Mouse (Mus musculus) left cerebral cortex, adult 9 months (tissue): ENCODE results near the gene Dapl1.
A peak's percentile ranks its signal among the peaks of the same experiment; 100 is the strongest.

ENCODE experiments used
- DNase-seq, 2 experiments: peaks; one replicate each; pipeline ENCODE4 v3.0.0; 2022; ENCODE audit warnings: low spot score in 2 of 2

Gene Dapl1

GRCm38 (mm10) chr2:59533971-59534748 lies 49.7 kb downstream of the Dapl1 start:
- DNase-seq = peak in 1 of 2 experiments; percentile 32

- no peak for DNase-seq
These were observed 52.5 kb downstream of the Dapl1 start for GRCm38 (mm10) chr2:59536958-59537357.

- no peak for DNase-seq
These were observed 53.6 kb downstream of the Dapl1 start for GRCm38 (mm10) chr2:59538031-59538430.

GRCm38 (mm10) chr2:59539796-59540195 lies 55.3 kb downstream of the Dapl1 start:
- DNase-seq = no peak

- peak; percentile 43 to 84 for DNase-seq
These were observed 56.9 kb downstream of the Dapl1 start for GRCm38 (mm10) chr2:59541121-59541887.

- DNase-seq = no peak
These were observed 59.2 kb downstream of the Dapl1 start for GRCm38 (mm10) chr2:59543543-59544065.

- no peak for DNase-seq
These were observed 59.9 kb downstream of the Dapl1 start for GRCm38 (mm10) chr2:59544237-59544909.

DNA sequence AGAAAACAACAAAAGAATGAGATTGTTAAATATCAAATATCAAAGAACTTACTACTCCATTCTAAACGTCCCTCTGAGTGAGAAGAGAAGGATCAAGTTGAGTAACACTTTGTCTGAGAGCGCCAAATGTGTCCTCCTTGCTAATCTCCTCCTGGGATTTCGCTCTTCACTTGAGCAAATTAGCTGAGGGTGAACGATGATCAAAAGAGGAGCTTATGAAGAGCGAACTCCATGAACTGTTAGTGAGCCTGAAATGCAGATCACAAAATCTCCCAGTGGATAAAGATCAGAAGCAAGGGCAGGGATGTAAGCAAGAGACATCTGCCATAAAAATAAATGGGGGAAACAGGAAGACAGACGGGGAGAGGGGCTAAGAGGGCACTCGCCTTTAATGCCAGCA lies 60.5 kb downstream of the Dapl1 start:
- no peak for DNase-seq

DNA sequence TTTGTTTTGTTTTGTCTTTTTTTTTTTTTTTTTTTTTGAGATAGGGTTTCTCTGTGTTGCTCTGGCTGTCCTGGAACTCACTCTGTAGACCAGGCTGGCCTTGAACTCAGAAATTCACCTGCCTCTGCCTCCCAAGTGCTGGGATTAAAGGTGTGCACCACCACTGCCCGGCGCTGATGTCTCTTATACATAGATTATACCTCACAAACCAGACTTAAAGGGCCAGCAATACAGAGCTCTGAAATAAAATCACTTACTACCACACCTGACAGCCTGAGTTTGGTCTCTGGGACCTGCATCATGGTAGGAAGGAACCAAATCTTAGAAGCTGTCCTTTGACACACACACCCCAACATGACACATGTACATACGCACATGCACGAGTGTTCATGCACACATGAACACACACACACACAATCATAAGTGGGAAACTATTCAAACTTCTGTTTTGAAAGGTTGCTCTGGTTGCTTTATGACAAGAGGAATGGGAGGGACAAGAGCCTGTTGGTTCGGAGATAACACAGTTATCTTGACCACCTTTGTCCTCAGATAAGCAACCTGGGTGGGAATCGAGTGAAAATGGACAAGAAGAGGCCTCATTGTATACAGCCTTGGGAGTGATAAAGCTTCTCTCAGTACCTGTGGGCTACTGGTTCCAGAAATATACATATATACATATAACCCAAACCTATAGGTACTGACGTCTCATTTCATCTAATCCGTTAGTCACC lies 63.1 kb downstream of the Dapl1 start:
- no peak for DNase-seq

DNA sequence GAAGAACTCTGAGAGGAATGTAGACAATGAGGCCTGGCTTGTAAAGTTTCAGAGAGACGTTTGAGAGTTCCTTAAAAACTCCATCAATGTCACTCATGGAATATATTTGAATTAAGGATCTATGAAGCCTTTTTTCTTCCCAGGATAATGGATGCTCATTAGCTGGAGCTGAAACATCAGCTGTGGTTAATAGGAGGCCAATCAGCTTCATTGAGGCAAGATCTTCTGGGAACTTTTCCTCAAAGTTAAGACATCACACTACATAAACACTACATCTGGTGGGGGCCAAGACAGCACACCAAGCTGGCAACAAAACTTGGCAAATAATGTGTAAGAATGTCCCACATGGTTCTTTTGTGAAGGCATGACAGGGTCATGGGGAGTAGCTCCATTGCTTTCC lies 68.3 kb downstream of the Dapl1 start:
- DNase-seq = no peak

DNA sequence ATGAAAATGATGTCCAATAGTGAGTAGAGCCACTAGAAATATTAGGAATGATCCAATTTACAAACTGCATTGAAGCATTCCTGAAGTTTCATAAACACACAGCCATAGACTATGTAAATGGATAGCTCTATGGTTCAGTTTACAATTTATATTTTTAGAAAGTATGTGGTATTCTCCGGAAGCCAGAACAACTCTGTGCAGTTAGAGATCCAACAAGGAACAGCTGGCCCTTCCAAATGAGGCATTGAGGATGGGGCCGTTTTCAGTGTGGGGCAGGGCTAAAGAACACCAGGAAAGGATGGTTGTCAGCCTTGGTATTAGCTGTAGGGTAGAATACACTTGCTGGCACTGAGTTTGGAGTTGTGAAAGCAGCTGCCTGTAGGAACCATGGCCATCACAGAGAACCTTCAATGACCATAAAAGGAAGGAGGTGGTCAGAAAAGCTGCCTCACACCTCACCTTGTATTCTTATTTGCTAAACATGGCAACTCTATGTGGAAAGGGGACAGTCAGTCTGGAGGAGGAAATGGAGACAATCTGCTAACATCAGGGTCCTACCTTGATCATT lies 70.0 kb downstream of the Dapl1 start:
- no peak for DNase-seq
